Mouse (Mus musculus): Measurements from ENCODE around the gene Cpxm1.

Cpxm1 gene

DNA sequence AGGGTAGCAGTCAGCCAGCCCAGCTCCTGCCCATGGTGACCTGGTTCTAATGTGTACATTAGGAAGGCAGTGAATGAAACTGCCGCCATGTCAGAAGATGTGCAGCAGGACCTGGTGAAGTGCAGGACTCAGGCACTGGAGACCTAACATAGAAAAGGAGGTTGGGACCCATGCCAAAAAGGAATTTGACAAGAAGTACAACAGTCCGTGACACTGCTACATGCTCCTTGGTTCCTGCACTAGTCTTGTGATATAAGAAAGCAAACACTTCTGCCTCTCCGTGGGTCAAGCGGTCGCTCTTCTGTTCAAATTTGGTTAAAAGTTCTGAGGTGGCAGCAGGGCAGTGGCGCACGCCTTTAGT, 56.2 kb downstream of the Cpxm1 start:
- no peak for DNase-seq (ENCODE audit: inconsistent age in 2 of 2, low spot score in 1 of 2)

All from adrenal gland, adult (tissue).